Mouse (Mus musculus) G1E (cell line): ENCODE results near the gene Sectm1a.

ENCODE experiments used
- CTCF ChIP-seq: IDR thresholded peaks from 2 replicates; pipeline ENCODE4 v1.5.1; 2012; ENCODE audit warnings: low read depth, low read length, inconsistent platforms, mixed read lengths
- GATA1 ChIP-seq: IDR thresholded peaks from 2 replicates; pipeline ENCODE4 v1.6.1; 2012; ENCODE audit warnings: borderline replicate concordance, low read length, inconsistent platforms, mixed read lengths
- GATA2 ChIP-seq: IDR thresholded peaks from 2 replicates; pipeline ENCODE4 v1.6.1; 2012; ENCODE audit warnings: low read depth, low read length, inconsistent platforms, borderline replicate concordance
- POLR2AphosphoS5 ChIP-seq: IDR thresholded peaks from 2 replicates; pipeline ENCODE4 v1.6.1; 2012; ENCODE audit warnings: low read depth, low read length, inconsistent platforms; ENCODE audit not compliant: insufficient replicate concordance
- TAL1 ChIP-seq: conservative IDR thresholded peaks from 2 replicates; pipeline ENCODE4 v1.6.1; 2012; ENCODE audit warnings: low read depth, low read length, inconsistent platforms, mixed read lengths

DNA sequence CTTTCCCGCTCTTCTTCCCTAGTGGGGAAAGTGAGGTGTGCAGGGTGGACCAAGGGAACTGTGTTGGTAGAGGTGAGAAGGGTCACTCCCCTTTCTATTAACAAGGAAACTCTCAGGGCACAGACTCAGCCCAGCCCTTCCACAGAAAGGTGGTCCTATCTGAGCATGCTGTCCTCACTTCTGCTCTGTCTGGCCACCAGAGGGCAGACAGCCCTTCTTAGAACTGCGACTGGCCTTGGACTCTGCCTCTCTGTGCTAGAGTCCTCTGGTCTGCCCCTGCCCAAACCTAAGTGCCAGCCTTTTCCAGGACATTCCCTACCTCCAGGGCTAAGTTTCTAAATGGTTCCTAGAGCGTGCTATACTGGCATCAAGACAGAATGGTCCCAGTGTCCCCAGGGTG, 63.3 kb downstream of the Sectm1a start:
- TF ChIP-seq CTCF: peak; percentile 54
- no peak for TF ChIP-seq TAL1
- no peak for TF ChIP-seq POLR2AphosphoS5
- TF ChIP-seq GATA1: no peak
- no peak for TF ChIP-seq GATA2
